In genomic region chr1:126688593-126688992, GRCm38 (mm10) we compare ENCODE assay signal across 17 mouse cellular contexts.
DNase-seq lines count a peak whose midpoint lies in the region; ATAC-seq and TF ChIP-seq lines count a peak whose summit lies in the region.
"Had no signal": no experiment of that assay in that cellular context is flagged by ENCODE, and none has a peak within 500 bp of the region (broad histone marks: within the 10 kb centered on the region; RNA-seq: fewer than 3 reads in every experiment).

No protein-coding gene starts in this region.

- no peaks in the 10 kb centered on the region for H3K27me3 ChIP-seq in hindbrain, embryonic 13.5 days
- no peaks in the 10 kb centered on the region for H3K27me3 ChIP-seq in hindbrain, embryonic 12.5 days
- H3K27me3 ChIP-seq in midbrain, embryonic 13.5 days = no peaks in the 10 kb centered on the region
- H3K27me3 ChIP-seq in midbrain, embryonic 10.5 days (ENCODE audit: low read depth, poor library complexity, severe bottlenecking) = no peaks in the 10 kb centered on the region
- H3K27me3 ChIP-seq in forebrain, embryonic 15.5 days = no peaks in the 10 kb centered on the region
- no peaks in the 10 kb centered on the region for H3K27me3 ChIP-seq in midbrain, postnatal 0 days (ENCODE audit: insufficient read depth, low read length)
- H3K27me3 ChIP-seq in liver, embryonic 12.5 days (replicated peaks) = no peaks in the 10 kb centered on the region
- H3K27me3 ChIP-seq: embryonic facial prominence, embryonic 12.5 days; heart, embryonic 13.5 days; lung, embryonic 15.5 days had no signal

- no peaks in the 10 kb centered on the region for H3K9me3 ChIP-seq in hindbrain, embryonic 13.5 days
- no peaks in the 10 kb centered on the region for H3K9me3 ChIP-seq in hindbrain, embryonic 12.5 days (replicated peaks)
- H3K9me3 ChIP-seq in midbrain, embryonic 13.5 days = no peaks in the 10 kb centered on the region
- H3K9me3 ChIP-seq in midbrain, embryonic 10.5 days (replicated peaks) = no peaks in the 10 kb centered on the region
- no peaks in the 10 kb centered on the region for H3K9me3 ChIP-seq in forebrain, embryonic 15.5 days
- H3K9me3 ChIP-seq in midbrain, postnatal 0 days (ENCODE audit: low read length) = no peaks in the 10 kb centered on the region
- no peaks in the 10 kb centered on the region for H3K9me3 ChIP-seq in liver, embryonic 12.5 days (replicated peaks)
- H3K9me3 ChIP-seq: embryonic facial prominence, embryonic 12.5 days; heart, embryonic 13.5 days; lung, embryonic 15.5 days had no signal

- no peak for ATAC-seq in hindbrain, embryonic 13.5 days (ENCODE audit: low FRiP score)
- no peak for ATAC-seq in hindbrain, embryonic 12.5 days (ENCODE audit: low FRiP score)
- 0 out of 2 replicates have a peak, but pooled peaks have one; percentile 16 for ATAC-seq in midbrain, embryonic 13.5 days
- no peak for ATAC-seq in forebrain, embryonic 15.5 days (replicated peaks)
- peak; percentile 62; the same call in 1 of the 2 replicates for ATAC-seq in midbrain, postnatal 0 days (ENCODE audit: low FRiP score)
- ATAC-seq in liver, embryonic 12.5 days = no peak

- no peaks in the 10 kb centered on the region for H3K36me3 ChIP-seq in hindbrain, embryonic 13.5 days
- no peaks in the 10 kb centered on the region for H3K36me3 ChIP-seq in hindbrain, embryonic 12.5 days
- no peaks in the 10 kb centered on the region for H3K36me3 ChIP-seq in midbrain, embryonic 13.5 days
- H3K36me3 ChIP-seq in midbrain, embryonic 10.5 days = peaks cover 51% of the 10 kb centered on the region
- no peaks in the 10 kb centered on the region for H3K36me3 ChIP-seq in forebrain, embryonic 15.5 days
- no peaks in the 10 kb centered on the region for H3K36me3 ChIP-seq in midbrain, postnatal 0 days (ENCODE audit: insufficient read depth, low read length)
- H3K36me3 ChIP-seq in liver, embryonic 12.5 days = no peaks in the 10 kb centered on the region
- H3K36me3 ChIP-seq: embryonic facial prominence, embryonic 12.5 days; G1E; heart, embryonic 13.5 days; lung, embryonic 15.5 days had no signal

- 61% methylated on average over 5 of the region's 5 CpGs for WGBS in hindbrain, embryonic 13.5 days
- 60% methylated on average over 5 of the region's 5 CpGs for WGBS in hindbrain, embryonic 12.5 days
- WGBS in midbrain, embryonic 13.5 days = 52% methylated on average over 5 of the region's 5 CpGs
- 79% methylated on average over 5 of the region's 5 CpGs for WGBS in midbrain, embryonic 10.5 days
- WGBS in forebrain, embryonic 15.5 days = 38% methylated on average over 5 of the region's 5 CpGs
- 32% methylated on average over 5 of the region's 5 CpGs for WGBS in midbrain, postnatal 0 days
- 55% methylated on average over 5 of the region's 5 CpGs for WGBS in liver, embryonic 12.5 days (ENCODE audit: insufficient replicate concordance)

- DNase-seq in midbrain, embryonic 10.5 days (ENCODE audit: low spot score) = no peak
- peak; percentile 85 for DNase-seq in midbrain, postnatal 0 days (ENCODE audit: low spot score)
- no peak for DNase-seq in adrenal gland, adult 18-20 months (ENCODE audit: low spot score in 2 of 2)
- DNase-seq: adrenal gland, postnatal 36 days; cerebellum, postnatal 36 days; gastrocnemius, postnatal 14 days had no signal

- peaks cover 39% of the 10 kb centered on the region for H3K4me1 ChIP-seq in hindbrain, embryonic 13.5 days (replicated peaks)
- H3K4me1 ChIP-seq in hindbrain, embryonic 12.5 days = peaks cover 15% of the 10 kb centered on the region
- peaks cover 29% of the 10 kb centered on the region for H3K4me1 ChIP-seq in midbrain, embryonic 13.5 days (replicated peaks)
- H3K4me1 ChIP-seq in midbrain, embryonic 10.5 days = peaks cover 16% of the 10 kb centered on the region
- peaks cover 53% of the 10 kb centered on the region for H3K4me1 ChIP-seq in forebrain, embryonic 15.5 days
- 0 out of 2 replicates have a peak, but pooled peaks cover 10% of the 10 kb centered on the region for H3K4me1 ChIP-seq in midbrain, postnatal 0 days (ENCODE audit: insufficient read depth, low read length)
- H3K4me1 ChIP-seq in liver, embryonic 12.5 days = no peaks in the 10 kb centered on the region

- H3K4me2 ChIP-seq in hindbrain, embryonic 13.5 days = no peak overlapping the region
- no peak overlapping the region for H3K4me2 ChIP-seq in hindbrain, embryonic 12.5 days (replicated peaks)
- no peak overlapping the region for H3K4me2 ChIP-seq in midbrain, embryonic 13.5 days (replicated peaks)
- H3K4me2 ChIP-seq in forebrain, embryonic 15.5 days (replicated peaks) = no peak overlapping the region
- H3K4me2 ChIP-seq in midbrain, postnatal 0 days (ENCODE audit: low read depth, low read length, poor library complexity, severe bottlenecking) = no peak overlapping the region
- no peak overlapping the region for H3K4me2 ChIP-seq in liver, embryonic 12.5 days
- H3K4me2 ChIP-seq: embryonic facial prominence, embryonic 12.5 days; heart, embryonic 13.5 days; lung, embryonic 15.5 days had no signal

- no peak for TF ChIP-seq CTCF in midbrain, postnatal 0 days (IDR thresholded peaks at IDR 0.05)

- no peak overlapping the region for H3K9ac ChIP-seq in hindbrain, embryonic 13.5 days
- no peak overlapping the region for H3K9ac ChIP-seq in hindbrain, embryonic 12.5 days
- no peak overlapping the region for H3K9ac ChIP-seq in midbrain, embryonic 13.5 days (replicated peaks)
- H3K9ac ChIP-seq in forebrain, embryonic 15.5 days (replicated peaks) = no peak overlapping the region
- no peak overlapping the region for H3K9ac ChIP-seq in midbrain, postnatal 0 days (replicated peaks; ENCODE audit: low read length, poor library complexity, severe bottlenecking)
- no peak overlapping the region for H3K9ac ChIP-seq in liver, embryonic 12.5 days
- H3K9ac ChIP-seq: embryonic facial prominence, embryonic 12.5 days; heart, embryonic 13.5 days; lung, embryonic 15.5 days had no signal

- H3K4me3 ChIP-seq in hindbrain, embryonic 13.5 days = no peak overlapping the region
- H3K4me3 ChIP-seq in hindbrain, embryonic 12.5 days = no peak overlapping the region
- H3K4me3 ChIP-seq in midbrain, embryonic 13.5 days (replicated peaks) = no peak overlapping the region
- no peak overlapping the region for H3K4me3 ChIP-seq in midbrain, embryonic 10.5 days
- no peak overlapping the region for H3K4me3 ChIP-seq in forebrain, embryonic 15.5 days
- H3K4me3 ChIP-seq in midbrain, postnatal 0 days (ENCODE audit: low read depth, low read length) = no peak overlapping the region
- H3K4me3 ChIP-seq in liver, embryonic 12.5 days = no peak overlapping the region
- H3K4me3 ChIP-seq: embryonic facial prominence, embryonic 12.5 days; heart, embryonic 13.5 days; lung, embryonic 15.5 days; myocyte had no signal

- H3K27ac ChIP-seq in hindbrain, embryonic 13.5 days = peak overlapping the region; percentile 48; the same call in 1 of the 2 replicates
- H3K27ac ChIP-seq in hindbrain, embryonic 12.5 days = no peak overlapping the region
- peak overlapping the region; percentile 57; the same call in 1 of the 2 replicates for H3K27ac ChIP-seq in midbrain, embryonic 13.5 days
- H3K27ac ChIP-seq in midbrain, embryonic 10.5 days (replicated peaks) = no peak overlapping the region
- H3K27ac ChIP-seq in forebrain, embryonic 15.5 days (replicated peaks) = peak overlapping the region; percentile 73
- peak overlapping the region; percentile 48 for H3K27ac ChIP-seq in midbrain, postnatal 0 days (ENCODE audit: low read depth, low read length)
- no peak overlapping the region for H3K27ac ChIP-seq in liver, embryonic 12.5 days
- H3K27ac ChIP-seq: embryonic facial prominence, embryonic 12.5 days; heart, embryonic 13.5 days; lung, embryonic 15.5 days; stomach, postnatal 0 days had no signal

Comparison
In these comparisons a context has a peak if more than half of its experiments do, and no peak if none do; other contexts are left out.
1. H3K27ac ChIP-seq: peak in hindbrain, embryonic 13.5 days (single experiment), midbrain, embryonic 13.5 days (single experiment), forebrain, embryonic 15.5 days (single experiment) and midbrain, postnatal 0 days (single experiment); none in hindbrain, embryonic 12.5 days (single experiment), midbrain, embryonic 10.5 days (single experiment) and liver, embryonic 12.5 days (single experiment).
2. ATAC-seq: peak in midbrain, embryonic 13.5 days (single experiment) and midbrain, postnatal 0 days (single experiment); none in hindbrain, embryonic 13.5 days (single experiment), hindbrain, embryonic 12.5 days (single experiment), forebrain, embryonic 15.5 days (single experiment) and liver, embryonic 12.5 days (single experiment).